Mouse (Mus musculus) adrenal gland, adult (tissue): ENCODE results near the gene Galnt13.
"Not testable (repeated sequence)": the region's sequence is repeated elsewhere in the genome, so short reads cannot be mapped to it uniquely, and the experiment has no call there.

Source experiments
- DNase-seq, 2 experiments: peaks; one replicate each; pipeline ENCODE4 v3.0.0; 2022 to 2023; ENCODE audit warnings: low spot score in 1 of 2; ENCODE audit not compliant: inconsistent age in 2 of 2

The Galnt13 gene

GRCm38 (mm10) chr2:54435937-54436735 lies at the start of gene Galnt13:
TSS of gene Galnt13 (plus strand) at chr2:54436317.
- DNase-seq, result peak; percentile 11 to 69

GRCm38 (mm10) chr2:54431060-54431459 lies 5.1 kb upstream of the Galnt13 start:
- DNase-seq, result no peak

DNA sequence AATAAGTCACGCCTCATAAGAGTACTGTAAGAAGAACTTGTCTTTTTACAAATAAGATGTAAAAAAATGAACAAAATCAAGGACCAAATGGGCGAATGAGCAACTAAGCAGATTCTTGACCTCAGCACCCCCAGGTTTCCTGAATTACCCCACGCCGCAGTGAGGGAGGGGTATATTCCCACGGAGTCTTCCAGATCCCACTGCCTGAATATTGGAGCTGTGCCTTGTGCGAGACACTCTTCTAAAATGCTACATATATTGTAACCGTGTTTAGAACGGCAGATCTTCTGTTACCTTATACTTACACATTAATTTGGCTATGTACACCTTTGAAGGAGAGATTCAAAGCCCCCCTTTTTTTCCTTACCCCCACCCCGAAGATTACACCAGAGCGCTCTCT lies 737 bp upstream of the Galnt13 start:
- no peak for DNase-seq

GRCm38 (mm10) chr2:54436736-54437500 lies 801 bp downstream of the Galnt13 start:
- DNase-seq, result peak in 1 of 2 experiments; percentile 3

GRCm38 (mm10) chr2:54437501-54437830 lies 1.3 kb downstream of the Galnt13 start:
- DNase-seq, result no peak

- DNase-seq, result no peak
Measured at GRCm38 (mm10) chr2:54442734-54443500, 6.8 kb downstream of the Galnt13 start.

GRCm38 (mm10) chr2:54483426-54483825 lies 47.3 kb downstream of the Galnt13 start:
- no peak for DNase-seq

DNA sequence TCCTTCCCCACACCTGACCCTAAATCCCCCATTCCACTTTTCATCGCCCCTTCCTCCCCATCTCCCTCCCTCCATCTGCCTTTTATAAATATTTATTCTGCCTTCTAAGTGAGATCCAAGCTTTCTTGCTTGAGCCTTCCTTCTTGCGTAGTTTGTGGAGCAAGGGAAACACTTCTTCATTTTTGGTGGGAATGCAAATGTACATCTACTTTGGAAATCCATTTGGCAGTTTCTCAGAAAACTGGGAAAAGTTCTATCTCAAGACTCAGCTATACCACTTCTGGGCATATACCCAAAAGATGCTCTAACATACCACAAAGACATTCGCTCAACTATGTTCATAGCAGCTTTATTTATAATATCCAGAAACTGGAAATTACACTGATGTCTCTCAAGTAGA lies 86.9 kb downstream of the Galnt13 start:
- DNase-seq, result no peak

- DNase-seq, result no peak
Measured at GRCm38 (mm10) chr2:54527073-54527472, 91.0 kb downstream of the Galnt13 start.

GRCm38 (mm10) chr2:54558357-54559153 lies 122.4 kb downstream of the Galnt13 start:
- DNase-seq, result peak in 1 of 2 experiments; percentile 57

DNA sequence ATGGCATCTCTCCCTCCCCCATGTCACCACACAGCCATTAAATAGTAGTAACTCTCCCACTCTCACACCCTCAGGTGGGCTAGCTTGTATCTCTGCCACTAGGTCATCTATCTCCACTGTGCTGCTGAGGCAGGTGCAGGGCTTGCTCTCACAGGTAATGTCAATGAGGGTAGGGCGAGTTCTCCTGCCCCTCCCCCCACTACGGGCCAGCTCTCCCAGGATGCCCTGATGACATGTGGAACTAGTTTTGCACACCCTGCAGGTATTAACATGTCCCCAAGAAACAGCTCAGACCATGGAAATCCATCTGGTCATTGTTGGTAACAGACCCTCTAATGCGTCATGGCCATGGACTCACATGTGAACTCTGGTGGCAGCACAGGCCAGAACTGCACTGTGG lies 129.0 kb downstream of the Galnt13 start:
- no peak for DNase-seq

DNA sequence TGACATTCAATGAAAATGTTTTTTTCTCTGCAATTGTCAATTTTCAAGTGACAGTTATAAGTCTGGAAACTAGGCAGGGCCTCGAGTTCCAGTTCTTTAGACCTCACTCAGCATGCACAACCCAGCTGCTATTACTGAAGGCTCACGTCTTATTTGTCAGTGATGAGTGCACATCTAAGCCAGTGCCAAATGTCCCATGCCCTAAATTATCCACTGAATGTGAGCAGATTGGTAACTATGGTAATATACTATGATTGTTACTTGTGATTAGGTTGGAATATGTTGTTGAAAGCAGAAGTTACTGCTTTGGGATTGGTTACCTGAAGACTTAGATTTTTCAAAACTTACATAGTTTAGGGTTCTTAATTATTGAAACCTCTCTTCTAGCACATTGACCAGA lies 131.1 kb downstream of the Galnt13 start:
- no peak for DNase-seq

- peak in 1 of 2 experiments; percentile 64 for DNase-seq
Measured at GRCm38 (mm10) chr2:54567632-54568031, 131.5 kb downstream of the Galnt13 start.

- DNase-seq, result not testable (repeated sequence)
Measured at GRCm38 (mm10) chr2:54713817-54714216, 277.7 kb downstream of the Galnt13 start.

DNA sequence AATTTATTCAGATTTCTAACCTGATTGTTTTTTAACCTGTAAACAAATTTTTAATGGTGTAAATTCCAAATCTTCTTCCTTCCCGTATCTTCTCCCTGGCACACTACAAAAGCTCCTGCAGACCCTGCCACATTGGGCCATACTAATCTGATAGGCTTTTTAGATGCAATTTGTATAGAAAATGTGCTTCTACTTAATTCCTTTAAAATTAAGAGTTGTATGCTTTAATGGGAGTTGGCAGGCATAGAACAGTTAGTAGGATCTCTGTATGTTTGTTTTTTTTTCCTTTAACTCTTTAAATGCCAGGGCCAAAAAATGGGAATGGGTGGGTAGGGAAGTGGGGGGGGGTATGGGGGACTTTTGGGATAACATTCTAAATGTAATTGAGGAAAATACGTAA lies 315.1 kb downstream of the Galnt13 start:
- DNase-seq, result no peak

DNA sequence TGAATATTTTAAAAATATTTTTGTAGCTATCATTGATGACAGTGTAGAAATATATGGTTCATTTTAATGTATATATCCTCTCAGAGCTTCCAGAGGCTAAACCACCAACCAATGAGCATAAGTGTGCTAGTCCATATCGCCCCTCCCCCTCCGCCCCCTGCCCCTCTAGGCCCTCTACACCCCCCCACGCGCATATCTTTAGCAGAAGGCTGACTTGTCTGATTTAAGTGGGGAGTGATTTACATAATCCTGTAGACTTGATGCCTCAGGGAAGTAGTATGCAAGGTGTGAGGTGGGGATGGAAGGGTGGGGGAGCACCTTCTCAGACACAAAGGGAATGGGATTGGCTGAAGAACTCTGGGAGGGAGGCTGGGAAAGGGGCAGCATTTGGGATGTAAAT lies 323.7 kb downstream of the Galnt13 start:
- no peak for DNase-seq

GRCm38 (mm10) chr2:54778790-54779273 lies 342.7 kb downstream of the Galnt13 start:
- no peak for DNase-seq

GRCm38 (mm10) chr2:54813670-54814256 lies 377.6 kb downstream of the Galnt13 start:
- no peak for DNase-seq

- DNase-seq, result no peak
Measured at GRCm38 (mm10) chr2:54841245-54841644, 405.1 kb downstream of the Galnt13 start.
